Mouse (Mus musculus) intestine, postnatal 0 days (tissue): ENCODE data around the gene Gm6034. TPM values are rescaled to one million over a fixed set of nuclear protein-coding genes. Genes with fewer than 3 reads are reported as not detected.
A peak's percentile ranks its signal among the peaks of the same experiment; 100 is the strongest.
"Not testable (repeated sequence)": the region's sequence is repeated elsewhere in the genome, so short reads cannot be mapped to it uniquely, and the experiment has no call there.

ENCODE experiments used
- ATAC-seq: fragments of 200-750 bp; cut with Nextera tagmentation; 2 replicates; pipeline ENCODE4 v1.8.0; 2017; ENCODE audit warnings: mild to moderate bottlenecking, moderate TSS enrichment, moderate library complexity
- H3K27ac ChIP-seq: fragments of 300-500 bp; sonication (generic); 2 replicates; pipeline ENCODE4 v1.5.1; 2014; ENCODE audit warnings: mild to moderate bottlenecking, low read depth, low read length, moderate library complexity
- H3K27me3 ChIP-seq: fragments of 300-500 bp; sonication (generic); replicated peaks from 2 replicates; pipeline ENCODE4 v1.6.1; 2014; ENCODE audit warnings: low read length, mixed read lengths; ENCODE audit not compliant: control insufficient read depth, insufficient read depth
- H3K36me3 ChIP-seq: fragments of 300-500 bp; sonication (generic); 2 replicates; pipeline ENCODE4 v1.6.1; 2014; ENCODE audit warnings: mild to moderate bottlenecking, moderate library complexity; ENCODE audit not compliant: control insufficient read depth, insufficient read depth
- H3K4me1 ChIP-seq: fragments of 300-500 bp; sonication (generic); replicated peaks from 2 replicates; pipeline ENCODE4 v1.6.1; 2014; ENCODE audit warnings: antibody characterized with exemption, low read length, mixed read lengths; ENCODE audit not compliant: control insufficient read depth, insufficient read depth
- H3K4me2 ChIP-seq: fragments of 300-500 bp; sonication (generic); replicated peaks from 2 replicates; pipeline ENCODE4 v1.6.1; 2014; ENCODE audit warnings: low read depth, mild to moderate bottlenecking, moderate library complexity
- H3K4me3 ChIP-seq: fragments of 300-500 bp; sonication (generic); 2 replicates; pipeline ENCODE4 v1.5.1; 2014; ENCODE audit warnings: low read depth, low read length
- H3K9ac ChIP-seq: fragments of 300-500 bp; sonication (generic); 2 replicates; pipeline ENCODE4 v1.6.1; 2014; ENCODE audit warnings: mild to moderate bottlenecking, low read depth, low read length
- H3K9me3 ChIP-seq: fragments of 300-500 bp; sonication (generic); 2 replicates; pipeline ENCODE4 v1.6.1; 2016; ENCODE audit warnings: mixed run types; ENCODE audit not compliant: control insufficient read depth
- CTCF ChIP-seq: sonication (generic); IDR thresholded peaks from 2 replicates; pipeline ENCODE4 v1.5.1; 2016; ENCODE audit warnings: low read depth, mild to moderate bottlenecking, control low read depth, antibody characterized with exemption, moderate library complexity
- WGBS: fragments of 180-500 bp; shearing (Covaris S2); extraction: QIAGEN DNeasy Blood & Tissue Kit; methylation state at CpG from one replicate; pipeline ENCODE4 v1.1.7; 2014; 5-methylcytosine and 5-hydroxymethylcytosine counted together
- polyA plus RNA-seq: library from polyadenylated mRNA; unstranded; fragments of >200 nt; fragmentation: Nextera tagmentation; extraction: Ambion mirVana; gene quantifications from 2 replicates; pipeline ENCODE4 v1.2.1, GENCODE M21; 2015

Gene Gm6034
- polyA plus RNA-seq, 1 experiment from 2014 or later: 3.1 TPM

DNA sequence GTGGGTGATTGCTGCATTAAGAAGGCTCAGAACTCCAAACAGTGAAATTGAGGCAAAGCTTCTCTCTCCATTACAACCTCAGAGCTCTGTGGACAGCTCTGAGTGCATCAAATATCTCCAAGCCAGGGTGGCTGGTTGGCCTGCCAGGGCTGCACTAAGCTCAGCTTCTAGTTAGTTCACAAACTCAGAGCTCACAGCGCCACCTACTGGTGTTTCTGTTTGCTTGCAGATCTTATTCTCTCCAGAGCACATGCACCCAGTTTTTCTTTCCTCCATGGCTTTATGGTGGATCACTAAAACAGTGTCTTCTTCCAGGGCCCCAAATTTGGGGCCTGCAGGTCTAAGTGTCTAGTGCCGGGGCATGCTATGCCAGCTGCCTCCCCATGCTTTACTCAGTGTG, 18.1 kb downstream of the Gm6034 start:
- Histone ChIP-seq H3K4me2 (no peak overlapping the region), H3K27ac (no peak overlapping the region), H3K27me3 (no peaks in the 10 kb centered on the region), H3K36me3 (no peaks in the 10 kb centered on the region), H3K9ac (no peak overlapping the region), H3K9me3 (no peaks in the 10 kb centered on the region), H3K4me1 (no peaks in the 10 kb centered on the region), H3K4me3 (no peak overlapping the region)
- ATAC-seq: no peak
- peak; percentile 86 for TF ChIP-seq CTCF
- 26% methylated on average over 2 of the region's 2 CpGs for WGBS

GRCm38 (mm10) chr17:36081901-36082300, 39.1 kb downstream of the Gm6034 start:
- H3K27ac ChIP-seq, H3K9ac ChIP-seq, H3K4me1 ChIP-seq, H3K4me2 ChIP-seq, H3K4me3 ChIP-seq, H3K27me3 ChIP-seq, H3K36me3 ChIP-seq, ATAC-seq, H3K9me3 ChIP-seq: not testable (repeated sequence)

- H3K36me3 ChIP-seq, H3K4me1 ChIP-seq, H3K9me3 ChIP-seq, H3K9ac ChIP-seq, H3K27me3 ChIP-seq, ATAC-seq, H3K27ac ChIP-seq: not testable (repeated sequence)
- Histone ChIP-seq H3K4me3 (peak overlapping the region; percentile 52), H3K4me2 (peak overlapping the region; percentile 96)
- 51% methylated on average over 5 of the region's 6 CpGs for WGBS
Measured at GRCm38 (mm10) chr17:36082519-36083232, 39.9 kb downstream of the Gm6034 start.

- 0 out of 2 replicates have a peak, but pooled peaks cover 5% of the 10 kb centered on the region for H3K27me3 ChIP-seq
- ATAC-seq: peak; percentile 69
- WGBS: 1% methylated on average over 46 of the region's 46 CpGs
Measured at GRCm38 (mm10) chr17:36083266-36083869, 40.6 kb downstream of the Gm6034 start.

GRCm38 (mm10) chr17:36083870-36084451, 41.2 kb downstream of the Gm6034 start:
- H3K4me2 ChIP-seq: peak overlapping the region; percentile 96
- TF ChIP-seq CTCF: no peak
- no peaks in the 10 kb centered on the region for H3K36me3 ChIP-seq
- 1% methylated on average over 42 of the region's 42 CpGs for WGBS
- no peaks in the 10 kb centered on the region for H3K4me1 ChIP-seq
- H3K27ac ChIP-seq: peak overlapping the region; percentile 65
- no peaks in the 10 kb centered on the region for H3K9me3 ChIP-seq
- 0 out of 2 replicates have a peak overlapping the region, but pooled peaks have one; percentile 28 for H3K9ac ChIP-seq
- H3K4me3 ChIP-seq: peak overlapping the region; percentile 52
- ATAC-seq: peak; percentile 82
- H3K27me3 ChIP-seq: 0 out of 2 replicates have a peak, but pooled peaks cover 5% of the 10 kb centered on the region

More at GRCm38 (mm10) chr17:36083266-36083869, 40.6 kb downstream of the Gm6034 start:
- peak overlapping the region; percentile 52 for H3K4me3 ChIP-seq
- no peaks in the 10 kb centered on the region for H3K9me3 ChIP-seq
- peak overlapping the region; percentile 65 for H3K27ac ChIP-seq
- 0 out of 2 replicates have a peak overlapping the region, but pooled peaks have one; percentile 28 for H3K9ac ChIP-seq
- H3K36me3 ChIP-seq: no peaks in the 10 kb centered on the region
- TF ChIP-seq CTCF: no peak
- H3K4me2 ChIP-seq: peak overlapping the region; percentile 96
- H3K4me1 ChIP-seq: no peaks in the 10 kb centered on the region

GRCm38 (mm10) chr17:36085976-36086375, 43.2 kb downstream of the Gm6034 start:
- not testable (repeated sequence) for H3K4me1 ChIP-seq, H3K4me2 ChIP-seq, H3K9ac ChIP-seq, H3K9me3 ChIP-seq, H3K27ac ChIP-seq, H3K4me3 ChIP-seq, ATAC-seq, H3K36me3 ChIP-seq, H3K27me3 ChIP-seq
- WGBS: 52% methylated on average over 1 of the region's 1 CpGs

GRCm38 (mm10) chr17:36091933-36092332, 49.2 kb downstream of the Gm6034 start:
- ATAC-seq, H3K27ac ChIP-seq, H3K9ac ChIP-seq, H3K27me3 ChIP-seq, H3K9me3 ChIP-seq, H3K4me3 ChIP-seq, H3K4me1 ChIP-seq, H3K4me2 ChIP-seq, H3K36me3 ChIP-seq: not testable (repeated sequence)
- WGBS: no CpG with 5 or more reads among the region's 2 CpGs

- not testable (repeated sequence) for H3K4me2 ChIP-seq, H3K4me1 ChIP-seq, H3K9ac ChIP-seq, H3K9me3 ChIP-seq, H3K4me3 ChIP-seq, ATAC-seq, H3K27me3 ChIP-seq, H3K27ac ChIP-seq, H3K36me3 ChIP-seq
Measured at GRCm38 (mm10) chr17:36092520-36092919, 49.8 kb downstream of the Gm6034 start.
